Mouse (Mus musculus): ENCODE data around the gene Cxcl10. TPM values are rescaled to one million over a fixed set of nuclear protein-coding genes. Genes with fewer than 3 reads are reported as not detected.

The Cxcl10 gene
- polyA plus RNA-seq, 1 experiment: 2.2 TPM

DNA sequence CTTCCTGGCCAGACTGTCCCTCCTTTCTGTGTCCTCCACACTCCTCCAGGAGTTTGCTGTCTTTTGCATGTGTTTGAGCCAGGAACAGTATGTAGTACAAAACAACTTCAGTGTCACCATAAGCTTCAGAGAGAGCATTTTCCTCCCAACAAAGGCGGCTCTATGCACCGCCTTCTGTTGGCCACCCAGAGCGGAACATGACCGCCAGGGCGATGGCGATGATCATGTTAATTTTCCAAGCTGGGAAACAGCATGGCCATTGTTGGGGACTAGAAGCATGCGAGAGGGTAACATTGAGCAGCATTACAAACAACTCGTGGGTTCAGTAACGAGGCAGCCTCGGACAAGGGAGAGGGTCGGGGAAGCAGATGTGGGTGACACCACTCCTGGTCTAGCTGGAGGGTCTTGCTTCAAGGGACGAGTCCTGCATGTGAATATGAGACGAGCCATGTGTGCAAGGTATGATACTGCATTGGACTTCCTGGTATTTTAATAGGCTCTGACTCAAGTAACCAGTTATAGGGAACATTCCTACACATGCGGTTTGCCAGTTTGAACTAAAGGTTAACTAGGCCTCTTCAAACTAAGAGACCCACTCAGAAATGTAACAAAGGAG lies 22.8 kb upstream of the Cxcl10 start:
- H3K4me1 ChIP-seq (ENCODE audit: control insufficient read depth, insufficient read depth, low read length): 0 out of 2 replicates have a peak, but pooled peaks cover 2% of the 10 kb centered on the region
- WGBS: 88% methylated on average over 14 of the region's 14 CpGs
- TF ChIP-seq CTCF (IDR thresholded peaks at IDR 0.05; ENCODE audit: insufficient read depth, low read length): no peak
- TF ChIP-seq POLR2A (IDR thresholded peaks at IDR 0.05; ENCODE audit: borderline replicate concordance, extremely low read depth, low read depth, low read length): no peak
- H3K4me3 ChIP-seq (replicated peaks; ENCODE audit: extremely low read depth, low read depth, low read length): no peak overlapping the region
- DNase-seq: no peak

DNA sequence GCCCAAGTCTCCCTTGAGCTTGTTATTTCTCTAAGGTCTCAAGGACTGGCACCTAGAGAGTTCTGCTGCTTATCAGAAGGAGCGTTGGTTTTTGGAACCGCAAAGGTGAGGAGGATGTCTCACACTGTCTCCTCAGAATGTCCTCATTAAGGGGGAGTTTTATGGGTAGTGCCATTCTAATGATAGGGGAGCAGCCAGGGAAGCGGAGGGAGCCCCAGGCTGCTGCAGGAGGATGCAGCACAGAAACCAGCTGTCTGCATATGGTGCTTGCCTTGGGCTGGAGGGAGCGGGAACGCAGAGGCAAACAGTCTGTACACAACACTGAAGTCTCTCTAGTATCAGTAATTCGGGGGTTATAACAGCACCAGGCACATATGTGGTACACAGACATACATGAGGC lies 22.2 kb upstream of the Cxcl10 start:
- Histone ChIP-seq H3K4me3 (replicated peaks; ENCODE audit: extremely low read depth, low read depth, low read length) (no peak overlapping the region), H3K4me1 (ENCODE audit: control insufficient read depth, insufficient read depth, low read length) (0 out of 2 replicates have a peak, but pooled peaks cover 2% of the 10 kb centered on the region)
- no peak for DNase-seq
- TF ChIP-seq CTCF (IDR thresholded peaks at IDR 0.05; ENCODE audit: insufficient read depth, low read length): no peak
- TF ChIP-seq POLR2A (IDR thresholded peaks at IDR 0.05; ENCODE audit: borderline replicate concordance, extremely low read depth, low read depth, low read length): no peak
- WGBS: 83% methylated on average over 6 of the region's 6 CpGs

DNA sequence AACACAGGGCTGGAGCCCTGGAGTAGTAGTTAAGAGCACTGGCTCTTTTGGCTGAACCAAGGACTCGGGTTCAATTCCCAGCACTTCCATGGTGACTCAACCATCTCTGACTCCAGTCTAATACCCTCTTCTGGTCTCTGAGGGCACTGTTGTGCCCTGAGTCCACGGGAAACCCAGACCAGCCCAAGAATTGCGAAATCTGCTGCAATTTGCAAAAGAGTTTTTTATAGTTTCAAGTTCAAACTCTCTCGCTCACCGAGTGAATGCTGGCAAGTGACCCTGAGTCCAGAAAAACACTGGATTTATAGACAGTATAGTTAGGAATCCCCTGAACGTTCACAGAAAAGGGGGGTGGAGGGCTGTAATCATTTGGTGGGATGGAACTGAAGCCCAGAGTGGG lies 21.7 kb upstream of the Cxcl10 start:
- WGBS: 67% methylated on average over 6 of the region's 6 CpGs
- no peak for DNase-seq
- no peak for TF ChIP-seq CTCF (IDR thresholded peaks at IDR 0.05; ENCODE audit: insufficient read depth, low read length)
- no peak for TF ChIP-seq POLR2A (IDR thresholded peaks at IDR 0.05; ENCODE audit: borderline replicate concordance, extremely low read depth, low read depth, low read length)
- 0 out of 2 replicates have a peak, but pooled peaks cover under 1% of the 10 kb centered on the region for H3K4me1 ChIP-seq (ENCODE audit: control insufficient read depth, insufficient read depth, low read length)
- no peak overlapping the region for H3K4me3 ChIP-seq (replicated peaks; ENCODE audit: extremely low read depth, low read depth, low read length)

DNA sequence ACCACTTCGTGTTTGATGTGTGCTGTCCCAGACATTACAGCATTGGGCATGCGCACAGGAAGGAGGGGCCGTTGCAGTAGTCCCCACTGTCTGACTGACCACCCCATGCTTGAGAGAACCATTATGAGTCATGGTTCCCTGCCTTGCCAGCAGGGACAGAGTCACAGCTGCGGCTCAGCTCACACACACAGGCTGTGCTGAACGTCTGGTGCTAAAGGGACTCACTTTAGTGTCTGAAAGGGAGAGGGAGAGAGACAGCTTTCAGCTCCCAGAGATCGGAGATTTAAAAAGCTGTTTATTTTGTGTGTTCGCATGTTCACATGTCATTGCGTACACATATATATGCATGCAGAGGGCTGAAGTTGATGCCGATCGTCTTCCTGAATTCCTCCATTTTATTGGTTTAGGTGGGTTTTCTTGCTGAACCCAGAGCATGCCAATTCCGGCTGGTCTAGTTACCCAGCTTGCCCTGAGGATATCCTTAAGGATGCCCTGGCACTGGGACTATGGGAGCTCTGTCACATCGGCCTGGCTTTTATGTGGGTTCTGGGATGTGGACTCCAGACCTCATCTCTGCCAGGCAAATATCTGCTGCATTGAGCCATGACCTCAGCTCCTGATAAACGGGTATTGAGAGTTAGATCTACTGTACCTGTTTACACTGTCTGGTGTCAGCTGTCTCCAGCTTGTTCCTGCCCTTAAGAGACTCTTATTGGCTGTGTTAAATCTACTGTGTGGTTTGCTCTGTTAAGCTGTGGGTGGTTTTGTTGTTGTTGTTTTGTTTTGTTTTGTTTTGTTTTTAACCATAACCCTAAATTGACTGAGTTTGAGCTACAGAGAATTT lies 20.7 kb upstream of the Cxcl10 start:
- DNase-seq: no peak
- TF ChIP-seq POLR2A (IDR thresholded peaks at IDR 0.05; ENCODE audit: borderline replicate concordance, extremely low read depth, low read depth, low read length) (no peak), CTCF (IDR thresholded peaks at IDR 0.05; ENCODE audit: insufficient read depth, low read length) (no peak)
- no peak overlapping the region for H3K4me3 ChIP-seq (replicated peaks; ENCODE audit: extremely low read depth, low read depth, low read length)
- no peaks in the 10 kb centered on the region for H3K4me1 ChIP-seq (ENCODE audit: control insufficient read depth, insufficient read depth, low read length)
- 56% methylated on average over 13 of the region's 13 CpGs for whole genome bisulfite sequencing

DNA sequence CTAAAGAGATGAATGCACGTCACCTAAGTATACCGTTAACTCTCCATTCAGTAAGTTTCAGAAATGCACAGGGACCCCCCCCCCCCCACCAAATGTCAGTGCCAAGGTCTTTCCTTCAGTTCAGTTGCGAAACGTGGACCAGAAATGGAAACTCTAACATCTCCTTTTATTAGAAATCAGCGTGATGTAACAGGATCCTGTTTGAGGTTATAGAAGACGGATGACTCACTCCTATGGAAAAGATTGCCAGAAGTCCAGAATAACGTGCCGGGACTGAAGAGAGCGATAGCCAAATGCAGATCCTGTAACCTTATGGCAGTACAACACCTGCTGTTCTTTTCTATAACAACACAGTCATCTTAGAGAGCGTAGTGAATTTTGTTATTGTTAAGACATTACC lies 19.7 kb upstream of the Cxcl10 start:
- TF ChIP-seq CTCF (IDR thresholded peaks at IDR 0.05; ENCODE audit: insufficient read depth, low read length) (no peak), POLR2A (IDR thresholded peaks at IDR 0.05; ENCODE audit: borderline replicate concordance, extremely low read depth, low read depth, low read length) (no peak)
- no peak for DNase-seq
- 41% methylated on average over 10 of the region's 10 CpGs for WGBS
- Histone ChIP-seq H3K4me3 (replicated peaks; ENCODE audit: extremely low read depth, low read depth, low read length) (no peak overlapping the region), H3K4me1 (ENCODE audit: control insufficient read depth, insufficient read depth, low read length) (no peaks in the 10 kb centered on the region)

DNA sequence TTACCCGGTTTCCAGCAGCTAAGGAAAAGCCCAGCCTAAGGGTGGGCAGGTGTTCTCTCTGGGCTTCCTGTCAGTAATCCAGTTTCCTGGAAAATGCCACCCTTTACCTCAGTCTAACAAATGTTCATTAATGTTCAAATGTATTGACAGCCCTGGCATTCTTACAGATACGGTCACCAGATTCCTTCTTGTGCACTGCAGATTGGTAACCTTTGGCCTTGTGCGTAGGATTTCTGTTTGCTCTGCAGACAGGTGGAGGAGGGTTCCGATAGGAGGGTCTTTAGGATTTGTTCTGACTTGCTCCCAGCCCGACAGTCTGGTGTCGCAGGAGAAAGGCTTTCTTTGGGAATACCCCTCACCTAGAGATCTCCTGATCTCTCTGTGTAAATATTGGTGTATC lies 17.9 kb upstream of the Cxcl10 start:
- TF ChIP-seq POLR2A (IDR thresholded peaks at IDR 0.05; ENCODE audit: borderline replicate concordance, extremely low read depth, low read depth, low read length): no peak
- Histone ChIP-seq H3K4me1 (ENCODE audit: control insufficient read depth, insufficient read depth, low read length) (no peaks in the 10 kb centered on the region), H3K4me3 (replicated peaks; ENCODE audit: extremely low read depth, low read depth, low read length) (no peak overlapping the region)
- 53% methylated on average over 6 of the region's 6 CpGs for WGBS
- DNase-seq: no peak

DNA sequence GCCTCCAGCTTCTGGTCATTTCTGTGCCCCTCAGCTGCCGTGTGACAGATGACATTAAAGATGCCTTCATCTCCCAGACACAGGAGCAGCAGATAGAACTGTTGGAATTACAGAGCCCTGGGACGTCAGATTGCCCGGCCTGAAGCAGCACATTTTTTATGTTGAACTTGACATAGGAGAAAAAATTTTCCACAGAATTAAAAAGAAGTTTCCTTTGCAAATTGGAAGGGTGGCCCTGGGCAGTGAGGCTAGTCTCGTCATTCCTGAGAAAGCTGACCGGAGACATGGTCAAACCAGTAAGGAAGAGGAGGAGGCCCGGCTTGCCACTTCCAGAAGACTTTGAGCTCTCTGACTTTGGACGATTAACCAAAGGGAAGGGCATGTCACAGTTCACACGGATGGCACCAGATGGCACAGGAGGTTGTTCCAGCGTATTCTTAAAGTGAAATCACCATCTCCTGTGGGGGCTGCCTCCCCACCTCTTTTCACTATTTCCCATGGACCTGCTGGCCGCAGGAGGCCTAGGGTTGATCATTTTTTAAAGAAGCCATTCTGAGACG lies 16.5 kb upstream of the Cxcl10 start:
- 72% methylated on average over 11 of the region's 11 CpGs for WGBS
- H3K4me1 ChIP-seq (ENCODE audit: control insufficient read depth, insufficient read depth, low read length): no peaks in the 10 kb centered on the region
- no peak for TF ChIP-seq CTCF (IDR thresholded peaks at IDR 0.05; ENCODE audit: insufficient read depth, low read length)
- no peak for TF ChIP-seq POLR2A (IDR thresholded peaks at IDR 0.05; ENCODE audit: borderline replicate concordance, extremely low read depth, low read depth, low read length)
- no peak overlapping the region for H3K4me3 ChIP-seq (replicated peaks; ENCODE audit: extremely low read depth, low read depth, low read length)
- DNase-seq: no peak

DNA sequence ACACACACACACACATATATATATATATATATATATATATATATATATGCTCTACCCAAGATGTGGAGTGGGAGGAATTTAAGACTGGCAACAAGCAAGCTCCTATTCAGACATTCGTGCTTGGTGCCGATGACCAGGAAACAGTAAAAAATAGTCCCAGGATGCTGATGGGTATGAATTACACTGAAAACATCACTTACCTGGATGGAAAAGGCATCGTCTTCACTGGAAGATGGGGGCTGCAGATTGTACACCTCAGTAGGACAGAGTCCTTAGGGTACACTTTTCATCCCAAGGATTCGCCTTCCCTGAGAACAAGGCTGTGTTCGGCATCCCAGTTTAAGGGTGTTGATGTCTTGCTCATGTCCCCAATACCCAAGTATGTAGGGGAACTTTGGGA lies 15.3 kb upstream of the Cxcl10 start:
- H3K4me1 ChIP-seq (ENCODE audit: control insufficient read depth, insufficient read depth, low read length): no peaks in the 10 kb centered on the region
- 93% methylated on average over 5 of the region's 5 CpGs for WGBS
- TF ChIP-seq CTCF (IDR thresholded peaks at IDR 0.05; ENCODE audit: insufficient read depth, low read length) (no peak), POLR2A (IDR thresholded peaks at IDR 0.05; ENCODE audit: borderline replicate concordance, extremely low read depth, low read depth, low read length) (no peak)
- no peak for DNase-seq
- H3K4me3 ChIP-seq (replicated peaks; ENCODE audit: extremely low read depth, low read depth, low read length): no peak overlapping the region

DNA sequence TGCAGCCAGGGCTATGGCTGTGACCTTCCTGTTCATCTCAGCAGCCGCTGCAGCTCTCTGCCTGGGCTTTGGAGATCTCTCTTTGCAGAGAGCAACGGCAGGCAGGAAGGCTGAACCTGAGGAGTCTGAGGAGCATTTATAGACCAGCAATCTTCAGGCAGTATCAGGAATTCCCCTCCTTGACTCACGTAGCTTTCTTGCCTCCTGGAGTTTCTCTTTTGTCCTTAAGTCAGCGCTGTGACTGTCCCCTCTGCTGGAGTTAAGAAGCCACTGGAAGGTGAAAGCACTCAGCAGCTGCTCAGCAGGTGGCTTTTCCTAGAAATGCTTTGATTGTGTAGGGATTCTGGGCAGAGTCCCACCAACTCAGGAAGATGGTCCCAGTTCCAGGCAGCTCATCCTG lies 14.5 kb upstream of the Cxcl10 start:
- H3K4me3 ChIP-seq (replicated peaks; ENCODE audit: extremely low read depth, low read depth, low read length): no peak overlapping the region
- WGBS: 17% methylated on average over 4 of the region's 4 CpGs
- DNase-seq: no peak
- H3K4me1 ChIP-seq (ENCODE audit: control insufficient read depth, insufficient read depth, low read length): no peaks in the 10 kb centered on the region
- TF ChIP-seq CTCF (IDR thresholded peaks at IDR 0.05; ENCODE audit: insufficient read depth, low read length) (no peak), POLR2A (IDR thresholded peaks at IDR 0.05; ENCODE audit: borderline replicate concordance, extremely low read depth, low read depth, low read length) (no peak)
